Mouse (Mus musculus) yolk sac, embryonic 10.5 days (tissue): Measurements from ENCODE around the gene Cacng7.

Experiments used
- DNase-seq: peaks from one replicate; pipeline ENCODE4 v3.0.0-alpha.2; 2017; ENCODE audit warnings: low spot score

Cacng7 gene

GRCm38 (mm10) chr7:3345301-3345700 is 12.5 kb downstream of the Cacng7 start:
- DNase-seq = no peak

DNA sequence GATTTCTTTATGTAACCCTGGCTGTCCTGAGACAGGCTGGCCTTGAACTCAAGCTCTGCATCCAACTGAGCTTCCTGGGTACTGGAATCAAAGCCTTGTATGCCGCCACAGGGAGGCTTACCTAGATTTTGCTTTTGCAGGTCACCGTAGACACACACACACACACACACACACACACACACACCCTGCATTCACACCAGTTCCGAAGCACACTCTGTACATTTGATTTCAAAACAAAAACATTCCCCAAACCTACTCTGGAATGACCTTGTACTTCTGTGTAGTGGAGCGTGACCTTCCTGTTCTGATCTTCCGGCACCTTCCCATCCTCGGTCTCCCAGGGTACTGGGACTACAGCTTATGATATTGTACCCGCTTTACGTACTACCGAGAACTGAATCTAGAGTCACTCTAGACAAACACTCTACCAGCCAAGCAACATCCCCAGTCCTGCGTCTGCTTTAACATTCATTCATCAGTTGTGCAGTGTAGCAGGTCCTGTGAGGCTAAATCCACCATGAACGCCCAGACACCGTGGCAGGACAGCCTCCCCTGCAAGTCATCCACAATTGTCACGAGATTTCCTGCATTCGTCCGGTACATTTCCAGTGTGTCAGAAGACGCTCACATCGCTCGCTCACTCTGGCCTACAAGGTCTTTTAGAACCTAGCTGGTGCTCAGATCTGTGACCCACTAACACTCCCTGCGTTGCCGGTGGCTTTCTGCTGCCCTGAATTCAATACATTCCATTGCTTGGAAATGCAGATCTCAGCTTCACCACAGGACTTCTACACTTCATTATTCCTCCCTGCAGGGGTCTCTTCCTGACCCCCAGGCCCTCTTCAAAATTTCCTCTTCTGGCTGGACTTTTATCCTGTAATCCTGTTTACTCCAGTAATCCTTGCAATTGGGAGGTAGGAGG is 14.9 kb downstream of the Cacng7 start:
- no peak for DNase-seq

DNA sequence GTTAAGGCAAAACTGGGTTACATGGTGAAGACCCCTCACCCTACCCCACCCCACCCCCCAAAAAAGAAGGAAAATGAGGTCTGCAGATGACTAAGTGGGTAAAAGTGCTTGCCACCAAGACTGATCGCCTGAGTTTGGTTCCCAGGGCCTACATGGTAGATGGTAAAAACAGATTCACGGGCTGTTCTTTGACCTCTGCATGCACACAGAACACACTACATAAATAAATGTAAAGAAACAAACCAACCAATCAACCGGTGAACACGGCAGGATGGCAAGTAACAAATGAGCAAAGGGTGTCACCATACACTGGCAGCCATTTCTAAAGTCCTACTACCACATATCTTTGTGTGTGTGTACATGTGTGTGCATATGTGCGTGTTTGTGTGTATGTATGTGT is 15.6 kb downstream of the Cacng7 start:
- DNase-seq = no peak

DNA sequence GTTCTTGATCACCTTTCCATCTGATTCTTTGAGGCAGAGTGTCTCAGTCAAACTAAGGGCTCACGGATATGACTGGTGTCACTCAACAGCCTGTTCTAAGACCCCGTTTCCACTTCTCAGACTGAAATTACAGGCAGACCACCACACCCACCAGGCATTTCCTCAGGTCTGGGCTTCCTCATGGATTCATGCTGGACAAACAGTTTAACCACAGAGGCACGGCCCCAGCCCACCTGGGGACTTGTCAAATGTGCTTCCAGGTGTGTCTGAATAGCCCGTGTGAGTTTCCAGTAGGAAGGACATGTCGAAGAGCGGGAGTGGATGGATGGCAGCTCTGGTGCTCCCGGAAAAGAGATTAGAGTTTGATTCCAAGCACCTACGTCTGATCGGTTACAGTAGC is 17.0 kb downstream of the Cacng7 start:
- DNase-seq = no peak

- no peak for DNase-seq
These were observed 18.8 kb downstream of the Cacng7 start for GRCm38 (mm10) chr7:3351536-3351935.

DNA sequence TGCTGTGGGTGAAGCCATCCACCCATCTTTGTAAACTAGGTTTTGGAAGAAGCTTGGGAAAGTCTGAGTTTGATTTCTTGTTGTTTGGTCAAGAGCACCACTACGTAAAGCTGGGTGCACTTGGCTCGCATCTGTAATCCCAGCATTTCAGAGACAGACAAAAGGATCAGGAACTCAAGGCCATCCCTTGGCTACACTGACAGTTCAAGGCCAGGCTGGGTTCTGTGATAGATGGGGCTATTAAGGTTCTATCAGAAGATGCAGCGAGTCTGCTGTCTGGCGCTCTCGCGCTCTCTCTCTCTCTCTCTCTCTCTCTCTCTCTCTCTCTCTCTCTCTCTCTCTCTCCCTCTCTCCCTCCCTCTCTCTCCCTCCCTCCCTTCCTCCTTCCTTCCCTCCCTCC is 22.1 kb downstream of the Cacng7 start:
- no peak for DNase-seq

- DNase-seq = no peak
These were observed 27.9 kb downstream of the Cacng7 start for GRCm38 (mm10) chr7:3360678-3361077.

- no peak for DNase-seq
These were observed 33.0 kb downstream of the Cacng7 start for GRCm38 (mm10) chr7:3365547-3366279.

GRCm38 (mm10) chr7:3366705-3367516 is 34.2 kb downstream of the Cacng7 start:
- DNase-seq = no peak

- DNase-seq = no peak
These were observed 34.8 kb downstream of the Cacng7 start for GRCm38 (mm10) chr7:3367569-3367968.

- DNase-seq = no peak
These were observed 35.6 kb downstream of the Cacng7 start for GRCm38 (mm10) chr7:3368311-3368710.

DNA sequence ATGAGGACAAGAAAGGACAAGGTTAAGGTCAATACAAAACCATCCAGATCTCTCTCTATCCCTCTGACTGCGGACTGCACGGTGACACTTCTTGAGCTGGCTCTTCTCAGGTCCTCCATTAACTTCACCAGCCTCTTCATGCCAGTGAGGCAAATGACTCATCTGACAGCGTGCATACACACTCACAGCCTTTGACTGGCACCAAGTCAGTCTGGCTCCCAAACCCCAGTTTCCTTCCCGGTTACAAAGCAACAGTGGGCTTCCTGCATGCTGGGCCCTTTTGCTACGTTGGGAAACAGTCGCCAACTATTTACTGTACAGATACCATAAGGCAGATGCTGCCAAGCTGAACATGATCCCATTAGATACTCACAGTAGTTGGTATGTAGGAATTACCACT is 36.4 kb downstream of the Cacng7 start:
- DNase-seq = no peak

- no peak for DNase-seq
These were observed 37.7 kb downstream of the Cacng7 start for GRCm38 (mm10) chr7:3370407-3370806.

DNA sequence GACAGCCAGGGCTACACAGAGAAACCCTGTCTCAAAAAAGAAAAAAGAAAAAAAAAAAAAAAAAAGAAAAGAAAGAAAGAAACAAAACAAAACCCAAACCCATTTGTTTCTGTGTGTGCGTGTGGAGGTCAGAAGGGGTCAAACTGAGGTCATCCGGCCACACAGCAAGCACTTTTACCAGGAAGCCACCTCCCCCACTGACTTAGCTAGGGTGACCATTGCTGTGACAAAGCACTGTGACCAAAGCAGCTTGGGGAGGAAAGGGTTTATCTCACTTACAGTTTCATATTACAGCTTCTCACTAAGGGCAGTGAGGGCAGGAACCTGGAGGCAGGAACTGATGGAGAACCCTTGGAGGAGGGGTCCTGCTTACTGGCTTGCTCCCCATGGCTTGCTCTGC is 39.6 kb downstream of the Cacng7 start:
- no peak for DNase-seq

DNA sequence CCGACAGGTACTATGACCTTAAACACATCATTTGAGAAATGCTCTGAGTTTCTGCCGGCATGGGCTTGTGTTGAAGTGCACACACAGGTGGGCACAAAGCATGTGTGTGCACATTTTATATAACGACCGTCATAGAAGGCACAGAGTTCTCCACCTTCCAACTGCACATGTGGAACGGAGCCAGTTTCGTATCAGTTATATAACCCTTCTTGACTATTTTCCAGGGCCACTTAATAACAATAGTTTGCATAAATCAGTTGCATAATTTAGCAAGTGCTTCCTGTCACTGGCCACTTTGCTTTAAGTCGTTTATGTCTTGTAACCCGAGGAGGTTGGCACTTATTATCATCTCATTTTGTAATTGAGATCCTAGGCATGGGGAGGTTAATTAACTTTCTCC is 41.0 kb downstream of the Cacng7 start:
- DNase-seq = no peak

GRCm38 (mm10) chr7:3376831-3377230 is 44.1 kb downstream of the Cacng7 start:
- no peak for DNase-seq

DNA sequence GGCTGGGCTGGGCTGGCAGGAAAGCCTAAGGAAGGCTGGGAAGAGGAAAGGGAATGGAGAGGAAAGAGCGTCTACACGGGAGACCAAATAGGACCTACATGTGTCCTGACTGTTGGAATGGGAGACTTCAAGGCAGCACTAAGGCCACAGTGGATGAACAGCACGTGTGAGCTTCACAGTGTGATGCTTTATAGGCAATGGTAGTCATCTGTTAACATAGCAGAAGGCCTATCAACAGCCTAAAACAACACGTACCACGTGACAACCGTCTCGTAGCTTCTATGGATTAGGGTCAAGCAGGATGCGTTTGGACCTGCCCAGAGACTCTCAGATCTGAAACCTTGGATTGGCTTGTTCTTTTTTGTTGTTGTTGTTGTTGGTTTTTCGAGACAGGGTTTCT is 49.4 kb downstream of the Cacng7 start:
- DNase-seq = no peak

- DNase-seq = no peak
These were observed 52.1 kb downstream of the Cacng7 start for GRCm38 (mm10) chr7:3384807-3385319.

- no peak for DNase-seq
These were observed 53.4 kb downstream of the Cacng7 start for GRCm38 (mm10) chr7:3386036-3386730.

DNA sequence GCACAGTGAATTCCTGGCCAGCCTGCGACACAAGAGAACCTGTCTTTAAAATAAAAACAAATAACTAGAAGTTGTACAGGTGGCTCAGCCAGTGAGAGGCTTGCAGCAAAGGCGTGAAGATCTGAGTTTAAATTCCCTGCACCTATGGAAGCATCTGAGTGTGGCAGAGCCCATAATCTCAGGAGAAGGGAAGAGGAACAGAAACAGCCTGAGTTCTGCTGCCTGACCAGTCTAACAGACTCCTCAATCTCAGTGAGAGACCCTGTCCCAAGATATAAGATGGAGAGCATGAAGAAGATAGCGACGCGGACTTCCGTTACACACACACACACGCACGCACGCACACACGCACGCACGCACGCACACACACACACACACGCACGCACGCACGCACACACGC is 55.0 kb downstream of the Cacng7 start:
- DNase-seq = no peak

DNA sequence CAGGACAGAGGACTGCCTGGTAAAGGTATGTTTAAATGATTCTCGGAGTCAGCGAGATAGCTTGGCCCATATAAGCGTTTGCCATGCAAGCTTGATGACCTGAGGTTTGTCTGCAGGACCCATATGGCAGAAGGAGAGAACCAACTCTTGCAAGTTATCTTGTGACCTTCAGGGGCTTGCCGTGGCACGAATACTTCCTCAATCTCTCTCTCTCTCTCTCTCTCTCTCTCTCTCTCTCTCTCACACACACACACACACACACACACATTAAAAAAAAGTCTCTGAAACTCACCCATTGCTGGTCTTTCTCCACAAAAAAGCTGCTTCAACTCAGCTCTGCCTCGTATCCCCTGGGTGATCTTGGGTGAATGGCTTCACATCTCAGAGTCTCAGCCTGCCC is 56.1 kb downstream of the Cacng7 start:
- DNase-seq = no peak
